19 mouse cellular contexts compared by ENCODE assay signal in the genomic region with DNA sequence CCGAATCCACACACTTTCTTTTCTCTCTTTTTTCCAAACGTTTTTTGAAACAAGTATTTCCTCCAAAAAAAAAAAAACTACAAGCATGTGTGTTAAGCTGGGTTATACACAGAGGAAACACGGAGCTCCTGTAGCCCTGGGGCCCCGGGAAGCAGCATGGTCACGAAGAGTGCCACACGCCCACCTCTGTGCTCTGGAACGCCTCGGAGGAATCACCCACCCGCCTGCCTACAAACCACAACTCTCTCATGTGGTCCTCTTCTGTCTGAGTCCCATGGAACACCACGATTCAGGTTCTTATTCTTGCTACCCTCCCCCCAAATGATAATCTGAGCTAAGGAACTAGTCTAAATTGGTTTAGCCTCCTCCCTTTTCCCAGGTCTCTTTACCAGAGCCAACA.
DNase-seq lines count a peak whose midpoint lies in the region; ATAC-seq and TF ChIP-seq lines count a peak whose summit lies in the region.
"Had no signal": no experiment of that assay in that cellular context is flagged by ENCODE, and none has a peak within 500 bp of the region (broad histone marks: within the 10 kb centered on the region; RNA-seq: fewer than 3 reads in every experiment).

No protein-coding gene starts in this region.

- no peaks in the 10 kb centered on the region for H3K4me1 ChIP-seq in thymus, adult 2 months (replicated peaks; ENCODE audit: control insufficient read depth, insufficient read depth, low read length)
- no peaks in the 10 kb centered on the region for H3K4me1 ChIP-seq in midbrain, embryonic 14.5 days (ENCODE audit: control insufficient read depth, insufficient read depth, low read length)
- H3K4me1 ChIP-seq: embryonic facial prominence, embryonic 13.5 days; forebrain, embryonic 13.5 days had no signal

- no peak for ATAC-seq in midbrain, embryonic 14.5 days (ENCODE audit: low FRiP score, low TSS enrichment)
- ATAC-seq: forebrain, embryonic 13.5 days; forebrain, embryonic 15.5 days; forebrain, postnatal 0 days had no signal

- no peaks in the 10 kb centered on the region for H3K27me3 ChIP-seq in thymus, adult 2 months (ENCODE audit: control insufficient read depth, insufficient read depth, low read length)
- no peaks in the 10 kb centered on the region for H3K27me3 ChIP-seq in midbrain, embryonic 14.5 days (ENCODE audit: control insufficient read depth, insufficient read depth, low read length)
- H3K27me3 ChIP-seq: embryonic facial prominence, embryonic 13.5 days; forebrain, embryonic 13.5 days; forebrain, embryonic 15.5 days had no signal

- H3K36me3 ChIP-seq in thymus, adult 2 months (ENCODE audit: control insufficient read depth, insufficient read depth, low read length), result no peaks in the 10 kb centered on the region
- no peaks in the 10 kb centered on the region for H3K36me3 ChIP-seq in midbrain, embryonic 14.5 days (ENCODE audit: control insufficient read depth, insufficient read depth, low read length)
- H3K36me3 ChIP-seq: embryonic facial prominence, embryonic 13.5 days; forebrain, embryonic 15.5 days had no signal

- 8% methylated on average over 10 of the region's 10 CpGs for WGBS in thymus, adult 2 months
- 80% methylated on average over 10 of the region's 10 CpGs for WGBS in midbrain, embryonic 14.5 days

- DNase-seq in thymus, adult 2 months, result peak; percentile 4
- peak; percentile 71 for DNase-seq in thymus, postnatal 0 days (ENCODE audit: low spot score)
- DNase-seq in thymus, postnatal 14 days, result peak; percentile 29
- DNase-seq in thymus, postnatal 4 days, result peak; percentile 50
- no peak for DNase-seq in midbrain, embryonic 14.5 days
- DNase-seq in adipocyte (ENCODE audit: low spot score), result no peak
- no peak for DNase-seq in lung, postnatal 36 days
- DNase-seq: adrenal gland, adult 8-10 months; adrenal gland, postnatal 14 days; adrenal gland, postnatal 36 days; cerebellum, adult 11-12 months; cerebellum, adult 2 months; cerebellum, adult 9-10 months; cerebellum, postnatal 10 days; cerebellum, postnatal 25 days; forebrain, postnatal 0 days had no signal

- H3K9ac ChIP-seq in midbrain, embryonic 14.5 days (replicated peaks; ENCODE audit: low read length), result no peak overlapping the region
- H3K9ac ChIP-seq: embryonic facial prominence, embryonic 13.5 days; forebrain, embryonic 13.5 days; forebrain, embryonic 15.5 days; forebrain, postnatal 0 days had no signal

- TF ChIP-seq POLR2A in thymus, adult 2 months (IDR thresholded peaks at IDR 0.05; ENCODE audit: control insufficient read depth, extremely low read depth, insufficient read depth, low read length, poor library complexity), result no peak

- no peak overlapping the region for H3K4me2 ChIP-seq in midbrain, embryonic 14.5 days (ENCODE audit: low read length)
- H3K4me2 ChIP-seq: embryonic facial prominence, embryonic 13.5 days; forebrain, embryonic 13.5 days; forebrain, embryonic 15.5 days had no signal

- H3K9me3 ChIP-seq in midbrain, embryonic 14.5 days (ENCODE audit: control insufficient read depth, low read length), result no peaks in the 10 kb centered on the region
- H3K9me3 ChIP-seq: embryonic facial prominence, embryonic 13.5 days; forebrain, embryonic 13.5 days; forebrain, embryonic 15.5 days had no signal

- no peak overlapping the region for H3K27ac ChIP-seq in thymus, adult 2 months (ENCODE audit: control insufficient read depth, insufficient read depth, low read length)
- H3K27ac ChIP-seq in midbrain, embryonic 14.5 days (replicated peaks; ENCODE audit: low read depth, low read length), result no peak overlapping the region
- H3K27ac ChIP-seq: embryonic facial prominence, embryonic 13.5 days; forebrain, embryonic 13.5 days; forebrain, embryonic 15.5 days had no signal

- no peak for TF ChIP-seq CTCF in thymus, adult 2 months (IDR thresholded peaks at IDR 0.05; ENCODE audit: borderline replicate concordance, control insufficient read depth, extremely low read depth, insufficient read depth, low read length, poor library complexity)

- H3K4me3 ChIP-seq in thymus, adult 2 months (ENCODE audit: control insufficient read depth, insufficient read depth, low read length), result no peak overlapping the region
- H3K4me3 ChIP-seq in midbrain, embryonic 14.5 days (replicated peaks; ENCODE audit: low read depth, low read length), result no peak overlapping the region
- H3K4me3 ChIP-seq: embryonic facial prominence, embryonic 13.5 days; forebrain, embryonic 13.5 days; forebrain, embryonic 15.5 days had no signal

Comparison
In these comparisons a context has a peak if more than half of its experiments do, and no peak if none do; other contexts are left out.
1. DNase-seq: peak in thymus, adult 2 months (single experiment), thymus, postnatal 0 days (single experiment), thymus, postnatal 14 days (single experiment) and thymus, postnatal 4 days (single experiment); none in midbrain, embryonic 14.5 days (single experiment), adipocyte (single experiment) and lung, postnatal 36 days (single experiment).